Mouse (Mus musculus) hindbrain, embryonic 12.5 days (tissue): ENCODE data around the gene Nploc4. TPM values are rescaled to one million over a fixed set of nuclear protein-coding genes. Genes with fewer than 3 reads are reported as not detected.
A peak's percentile ranks its signal among the peaks of the same experiment; 100 is the strongest.

ENCODE experiments used
- ATAC-seq: fragments of 200-750 bp; cut with Nextera tagmentation; 2 replicates; pipeline ENCODE4 v1.8.0; 2017; ENCODE audit warnings: moderate TSS enrichment; ENCODE audit not compliant: low FRiP score
- H3K27ac ChIP-seq: fragments of 300-500 bp; sonication (generic); 2 replicates; pipeline ENCODE4 v1.5.1; 2016; ENCODE audit warnings: mild to moderate bottlenecking
- H3K27me3 ChIP-seq: fragments of 300-500 bp; sonication (generic); 2 replicates; pipeline ENCODE4 v1.6.1; 2016; ENCODE audit warnings: mild to moderate bottlenecking
- H3K36me3 ChIP-seq: fragments of 300-500 bp; sonication (generic); 2 replicates; pipeline ENCODE4 v1.6.1; 2016; ENCODE audit warnings: mild to moderate bottlenecking
- H3K4me1 ChIP-seq: fragments of 300-500 bp; sonication (generic); 2 replicates; pipeline ENCODE4 v1.6.1; 2016
- H3K4me2 ChIP-seq: fragments of 300-500 bp; sonication (generic); replicated peaks from 2 replicates; pipeline ENCODE4 v1.6.1; 2016; ENCODE audit warnings: mild to moderate bottlenecking
- H3K4me3 ChIP-seq: fragments of 300-500 bp; sonication (generic); 2 replicates; pipeline ENCODE4 v1.5.1; 2016; ENCODE audit warnings: mild to moderate bottlenecking
- H3K9ac ChIP-seq: fragments of 300-500 bp; sonication (generic); 2 replicates; pipeline ENCODE4 v1.6.1; 2016; ENCODE audit warnings: mild to moderate bottlenecking, moderate library complexity
- H3K9me3 ChIP-seq: fragments of 300-500 bp; sonication (generic); replicated peaks from 2 replicates; pipeline ENCODE4 v1.6.1; 2016; ENCODE audit warnings: mild to moderate bottlenecking
- WGBS: fragments of 180-500 bp; shearing (Covaris S2); methylation state at CpG from one replicate; pipeline ENCODE4 v1.1.7; 2016; 5-methylcytosine and 5-hydroxymethylcytosine counted together
- microRNA-seq: library from miRNA; unstranded; fragments of <30 nt; microRNA quantifications from one replicate; pipeline ENCODE4, GENCODE M21; 2017
- polyA plus RNA-seq: library from polyadenylated mRNA; unstranded; fragments of >200 nt; fragmentation: Nextera tagmentation; extraction: Ambion mirVana; gene quantifications from 2 replicates; pipeline ENCODE4 v1.2.1, GENCODE M21; 2016

Gene Nploc4
- polyA plus RNA-seq, 1 experiment from 2014 or later, result 51.5 TPM

- H3K36me3 ChIP-seq, result no peaks in the 10 kb centered on the region
- H3K9ac ChIP-seq, result no peak overlapping the region
- H3K27ac ChIP-seq, result no peak overlapping the region
- H3K27me3 ChIP-seq, result no peaks in the 10 kb centered on the region
- H3K4me1 ChIP-seq, result no peaks in the 10 kb centered on the region
- no peak for ATAC-seq
- H3K4me3 ChIP-seq, result no peak overlapping the region
- H3K9me3 ChIP-seq, result 0 out of 2 replicates have a peak, but pooled peaks cover 4% of the 10 kb centered on the region
- WGBS, result 82% methylated on average over 6 of the region's 6 CpGs
- no peak overlapping the region for H3K4me2 ChIP-seq
Observed at GRCm38 (mm10) chr11:120335431-120336021, 102.0 kb downstream of the Nploc4 start.

Small RNAs within 50 kb of the gene (microRNA-seq; reads per million reads assigned to microRNA genes)
- gene Gm23419 (not detected), gene Mir6935 (4.3 reads per million, percentile 9 among the genes with 10 or more reads in this experiment)

Other genes starting within 250 kb of the Nploc4 start
- gene Bahcc1, start 204.8 kb downstream of the Nploc4 start, polyA plus RNA-seq, result 21.9 and 23.8 TPM in 2 replicates
- 3,608 and 3,685 TPM in 2 replicates for gene Actg1, start 89.2 kb downstream of the Nploc4 start, polyA plus RNA-seq
- 1.2 and 1.3 TPM in 2 replicates for gene Fscn2, start 76.2 kb downstream of the Nploc4 start, polyA plus RNA-seq
- 52.2 and 59.1 TPM in 2 replicates for gene Faap100, start 58.9 kb downstream of the Nploc4 start, polyA plus RNA-seq
- not detected in 2 replicates for gene Tspan10, start 4.9 kb upstream of the Nploc4 start, polyA plus RNA-seq
- gene Pde6g, start 15.8 kb upstream of the Nploc4 start, polyA plus RNA-seq, result not detected in 2 replicates
- gene Oxld1, start 20.4 kb upstream of the Nploc4 start, polyA plus RNA-seq, result 10.6 and 11.3 TPM in 2 replicates
- 33.8 and 35.5 TPM in 2 replicates for gene Ccdc137, start 20.4 kb upstream of the Nploc4 start, polyA plus RNA-seq
- 57.1 and 58.4 TPM in 2 replicates for gene Arl16, start 29.9 kb upstream of the Nploc4 start, polyA plus RNA-seq
- gene Mrpl12, start 46.9 kb upstream of the Nploc4 start, polyA plus RNA-seq, result 104 and 108 TPM in 2 replicates
- gene Slc25a10, start 54.1 kb upstream of the Nploc4 start, polyA plus RNA-seq, result 37.7 and 38.0 TPM in 2 replicates
- 0.47 and 0.54 TPM in 2 replicates for gene Gcgr, start 93.0 kb upstream of the Nploc4 start, polyA plus RNA-seq
- gene Mcrip1, start 112.0 kb upstream of the Nploc4 start, polyA plus RNA-seq, result 210 and 219 TPM in 2 replicates
- not detected in 2 replicates for gene Ppp1r27, start 113.4 kb upstream of the Nploc4 start, polyA plus RNA-seq
- gene P4hb, start 135.5 kb upstream of the Nploc4 start, polyA plus RNA-seq, result 473 and 486 TPM in 2 replicates
- 548 TPM in 2 replicates for gene Arhgdia, start 143.9 kb upstream of the Nploc4 start, polyA plus RNA-seq
- 539 and 588 TPM in 2 replicates for gene Alyref, start 160.7 kb upstream of the Nploc4 start, polyA plus RNA-seq
- gene Anapc11, start 160.7 kb upstream of the Nploc4 start, polyA plus RNA-seq, result 153 and 170 TPM in 2 replicates
- 1.0 and 1.3 TPM in 2 replicates for gene Npb, start 170.8 kb upstream of the Nploc4 start, polyA plus RNA-seq
- 145 and 148 TPM in 2 replicates for gene Pcyt2, start 180.2 kb upstream of the Nploc4 start, polyA plus RNA-seq
- gene Sirt7, start 187.5 kb upstream of the Nploc4 start, polyA plus RNA-seq, result 43.9 and 50.0 TPM in 2 replicates
- 40.1 TPM in 2 replicates for gene Mafg, start 195.9 kb upstream of the Nploc4 start, polyA plus RNA-seq
- 28.5 and 28.8 TPM in 2 replicates for gene Pycr1, start 206.1 kb upstream of the Nploc4 start, polyA plus RNA-seq
- gene Myadml2, start 210.4 kb upstream of the Nploc4 start, polyA plus RNA-seq, result 0.39 and 0.60 TPM in 2 replicates
- gene Notum, start 223.5 kb upstream of the Nploc4 start, polyA plus RNA-seq, result 1.7 and 3.0 TPM in 2 replicates
- 144 and 151 TPM in 2 replicates for gene Aspscr1, start 235.3 kb upstream of the Nploc4 start, polyA plus RNA-seq